Mouse (Mus musculus) G1E (cell line): ENCODE results near the gene Fstl1.

Experiments
- CTCF ChIP-seq: IDR thresholded peaks from 2 replicates; pipeline ENCODE4 v1.5.1; 2012; ENCODE audit warnings: low read depth, low read length, inconsistent platforms, mixed read lengths
- GATA1 ChIP-seq: IDR thresholded peaks from 2 replicates; pipeline ENCODE4 v1.6.1; 2012; ENCODE audit warnings: borderline replicate concordance, low read length, inconsistent platforms, mixed read lengths
- POLR2AphosphoS5 ChIP-seq: IDR thresholded peaks from 2 replicates; pipeline ENCODE4 v1.6.1; 2012; ENCODE audit warnings: low read depth, low read length, inconsistent platforms; ENCODE audit not compliant: insufficient replicate concordance

DNA sequence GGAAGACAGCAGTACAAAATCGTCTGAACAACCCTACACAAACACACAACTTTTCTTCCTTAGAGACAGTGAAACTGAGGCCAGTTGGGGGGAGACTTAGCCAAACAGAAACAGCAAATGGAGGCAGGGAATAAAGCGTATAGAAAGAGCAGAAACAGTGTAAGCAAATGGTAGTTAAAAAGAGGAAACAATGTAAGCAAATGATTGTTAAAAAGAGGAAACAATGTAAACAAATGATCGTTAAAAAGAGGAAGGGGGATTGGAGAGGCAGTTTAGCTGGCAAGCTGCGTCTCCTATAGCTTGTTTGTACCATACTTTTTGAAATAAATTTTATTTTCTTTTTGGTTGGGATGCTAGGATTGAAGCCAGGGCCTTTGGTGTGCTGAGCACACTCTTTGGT, 45.2 kb upstream of the Fstl1 start:
- TF ChIP-seq GATA1 (no peak), CTCF (no peak), POLR2AphosphoS5 (no peak)
